Mouse (Mus musculus) C2C12 (cell line): ENCODE data around the gene Ano3. TPM values are rescaled to one million over a fixed set of nuclear protein-coding genes. Genes with fewer than 3 reads are reported as not detected.

Experiments
- H3K27me3 ChIP-seq: one replicate; pipeline ENCODE4 v1.6.1; 2011; ENCODE audit not compliant: control insufficient read depth, insufficient read depth, insufficient read length
- H3K36me3 ChIP-seq: one replicate; pipeline ENCODE4 v1.6.1; 2011; ENCODE audit not compliant: control insufficient read depth, insufficient read depth
- H3K4me3 ChIP-seq: one replicate; pipeline ENCODE4 v1.5.1; 2011; ENCODE audit warnings: mild to moderate bottlenecking, control low read depth; ENCODE audit not compliant: poor library complexity, insufficient read depth, severe bottlenecking
- H3K79me2 ChIP-seq: one replicate; pipeline ENCODE4 v1.6.1; 2011; ENCODE audit not compliant: control insufficient read depth, insufficient read depth
- H3K79me3 ChIP-seq: one replicate; pipeline ENCODE4 v1.6.1; 2011; ENCODE audit warnings: low read depth, control low read depth
- H3ac ChIP-seq: one replicate; pipeline ENCODE3; 2011; ENCODE audit warnings: low read depth; ENCODE audit not compliant: control insufficient read depth, insufficient read length
- CEBPB ChIP-seq: IDR thresholded peaks from one replicate; pipeline ENCODE4 v1.6.1; 2011; ENCODE audit warnings: low read depth, mild to moderate bottlenecking, control low read depth, moderate library complexity
- CTCF ChIP-seq: IDR thresholded peaks from one replicate; pipeline ENCODE4 v1.5.1; 2011; ENCODE audit not compliant: control insufficient read depth, insufficient read depth, insufficient read length
- FOSL1 ChIP-seq: IDR thresholded peaks from one replicate; pipeline ENCODE4 v1.8.0; 2011; ENCODE audit warnings: mild to moderate bottlenecking, low read length; ENCODE audit not compliant: poor library complexity, insufficient read depth, severe bottlenecking
- MAX ChIP-seq: IDR thresholded peaks from one replicate; pipeline ENCODE4 v1.6.1; 2011; ENCODE audit warnings: mild to moderate bottlenecking, control low read depth
- MYOD1 ChIP-seq: IDR thresholded peaks from one replicate; pipeline ENCODE4 v1.6.1; 2011; ENCODE audit warnings: low read depth; ENCODE audit not compliant: control insufficient read depth, insufficient read length
- MYOG ChIP-seq: IDR thresholded peaks from one replicate; pipeline ENCODE4 v1.6.1; 2011; ENCODE audit not compliant: control insufficient read depth, insufficient read length; ENCODE audit errors: extremely low read depth
- USF1 ChIP-seq: IDR thresholded peaks from one replicate; pipeline ENCODE4 v1.6.1; 2011; ENCODE audit warnings: low read depth, mild to moderate bottlenecking, control low read depth, moderate library complexity
- polyA plus RNA-seq: library from polyadenylated mRNA; unstranded; fragments of >200 nt; fragmentation: generic; extraction: Trizol; gene quantifications from one replicate; pipeline ENCODE4 v1.2.1, GENCODE M21; 2012; ENCODE audit warnings: missing spikeins

Ano3 gene
- polyA plus RNA-seq, 1 experiment, result 0.04 TPM

- H3K4me3 ChIP-seq, result no peak overlapping the region
- no peaks in the 10 kb centered on the region for H3K36me3 ChIP-seq
- H3ac ChIP-seq, result no peak overlapping the region
- no peaks in the 10 kb centered on the region for H3K79me2 ChIP-seq
- H3K79me3 ChIP-seq, result no peaks in the 10 kb centered on the region
- H3K27me3 ChIP-seq, result no peaks in the 10 kb centered on the region
- TF ChIP-seq FOSL1, result no peak
- no peak for TF ChIP-seq MAX
- no peak for TF ChIP-seq CEBPB
These were observed 87.3 kb downstream of the Ano3 start for GRCm38 (mm10) chr2:110863376-110863775.

- Histone ChIP-seq H3K4me3 (no peak overlapping the region), H3K79me2 (no peaks in the 10 kb centered on the region), H3ac (no peak overlapping the region), H3K27me3 (no peaks in the 10 kb centered on the region), H3K79me3 (no peaks in the 10 kb centered on the region), H3K36me3 (no peaks in the 10 kb centered on the region)
- TF ChIP-seq USF1 (no peak), MYOG (no peak), MYOD1 (no peak), CEBPB (no peak), FOSL1 (no peak), MAX (no peak), CTCF (no peak)
These were observed 111.0 kb downstream of the Ano3 start for GRCm38 (mm10) chr2:110839559-110840243.

- H3K36me3 ChIP-seq, result no peaks in the 10 kb centered on the region
- no peaks in the 10 kb centered on the region for H3K27me3 ChIP-seq
- no peaks in the 10 kb centered on the region for H3K79me2 ChIP-seq
- no peak for TF ChIP-seq FOSL1
- TF ChIP-seq MAX, result no peak
- no peak for TF ChIP-seq MYOG
- no peak for TF ChIP-seq CEBPB
- no peak overlapping the region for H3ac ChIP-seq
- no peak overlapping the region for H3K4me3 ChIP-seq
- no peaks in the 10 kb centered on the region for H3K79me3 ChIP-seq
These were observed 134.5 kb downstream of the Ano3 start for GRCm38 (mm10) chr2:110816189-110816588.

- Histone ChIP-seq H3K79me3 (no peaks in the 10 kb centered on the region), H3K36me3 (no peaks in the 10 kb centered on the region), H3ac (no peak overlapping the region), H3K27me3 (no peaks in the 10 kb centered on the region), H3K4me3 (no peak overlapping the region), H3K79me2 (no peaks in the 10 kb centered on the region)
- TF ChIP-seq CEBPB, result no peak
- TF ChIP-seq MYOG, result no peak
- no peak for TF ChIP-seq USF1
- no peak for TF ChIP-seq CTCF
- no peak for TF ChIP-seq MYOD1
- no peak for TF ChIP-seq FOSL1
- TF ChIP-seq MAX, result no peak
These were observed 135.8 kb downstream of the Ano3 start for GRCm38 (mm10) chr2:110814964-110815363.

- H3K79me3 ChIP-seq, result no peaks in the 10 kb centered on the region
- H3K36me3 ChIP-seq, result no peaks in the 10 kb centered on the region
- H3ac ChIP-seq, result no peak overlapping the region
- TF ChIP-seq USF1, result no peak
- no peak overlapping the region for H3K4me3 ChIP-seq
- no peaks in the 10 kb centered on the region for H3K79me2 ChIP-seq
- H3K27me3 ChIP-seq, result no peaks in the 10 kb centered on the region
These were observed 144.2 kb downstream of the Ano3 start for GRCm38 (mm10) chr2:110806302-110807093.

- no peaks in the 10 kb centered on the region for H3K79me3 ChIP-seq
- no peak overlapping the region for H3K4me3 ChIP-seq
- no peak overlapping the region for H3ac ChIP-seq
- no peaks in the 10 kb centered on the region for H3K27me3 ChIP-seq
- no peaks in the 10 kb centered on the region for H3K79me2 ChIP-seq
- TF ChIP-seq CTCF (no peak), MAX (no peak), CEBPB (no peak), MYOD1 (no peak), USF1 (no peak), MYOG (no peak), FOSL1 (no peak)
- no peaks in the 10 kb centered on the region for H3K36me3 ChIP-seq
These were observed 154.8 kb downstream of the Ano3 start for GRCm38 (mm10) chr2:110795928-110796327.
